Mouse (Mus musculus) C2C12 (cell line): ENCODE data around the gene Il16.

Experiments used
- CEBPB ChIP-seq: IDR thresholded peaks from one replicate; pipeline ENCODE4 v1.6.1; 2011; ENCODE audit warnings: low read depth, mild to moderate bottlenecking, control low read depth, moderate library complexity
- CTCF ChIP-seq: IDR thresholded peaks from one replicate; pipeline ENCODE4 v1.5.1; 2011; ENCODE audit not compliant: control insufficient read depth, insufficient read depth, insufficient read length
- MAX ChIP-seq: IDR thresholded peaks from one replicate; pipeline ENCODE4 v1.6.1; 2011; ENCODE audit warnings: mild to moderate bottlenecking, control low read depth
- MYOD1 ChIP-seq: IDR thresholded peaks from one replicate; pipeline ENCODE4 v1.6.1; 2011; ENCODE audit warnings: low read depth; ENCODE audit not compliant: control insufficient read depth, insufficient read length
- MYOG ChIP-seq: IDR thresholded peaks from one replicate; pipeline ENCODE4 v1.6.1; 2011; ENCODE audit not compliant: control insufficient read depth, insufficient read length; ENCODE audit errors: extremely low read depth
- USF1 ChIP-seq: IDR thresholded peaks from one replicate; pipeline ENCODE4 v1.6.1; 2011; ENCODE audit warnings: low read depth, mild to moderate bottlenecking, control low read depth, moderate library complexity

GRCm38 (mm10) chr7:83724541-83724940 is 21.0 kb downstream of the Il16 start:
- no peak for TF ChIP-seq CTCF
- TF ChIP-seq CEBPB = no peak
- no peak for TF ChIP-seq MYOD1
- no peak for TF ChIP-seq MYOG
- TF ChIP-seq MAX = no peak
- TF ChIP-seq USF1 = no peak
